Mouse (Mus musculus) G1E (cell line): Measurements from ENCODE around the gene Ighmbp2.
"Not testable (repeated sequence)": the region's sequence is repeated elsewhere in the genome, so short reads cannot be mapped to it uniquely, and the experiment has no call there.

Experiments
- CTCF ChIP-seq: IDR thresholded peaks from 2 replicates; pipeline ENCODE4 v1.5.1; 2012; ENCODE audit warnings: low read depth, low read length, inconsistent platforms, mixed read lengths
- GATA1 ChIP-seq: IDR thresholded peaks from 2 replicates; pipeline ENCODE4 v1.6.1; 2012; ENCODE audit warnings: borderline replicate concordance, low read length, inconsistent platforms, mixed read lengths
- GATA2 ChIP-seq: IDR thresholded peaks from 2 replicates; pipeline ENCODE4 v1.6.1; 2012; ENCODE audit warnings: low read depth, low read length, inconsistent platforms, borderline replicate concordance
- TAL1 ChIP-seq: conservative IDR thresholded peaks from 2 replicates; pipeline ENCODE4 v1.6.1; 2012; ENCODE audit warnings: low read depth, low read length, inconsistent platforms, mixed read lengths

DNA sequence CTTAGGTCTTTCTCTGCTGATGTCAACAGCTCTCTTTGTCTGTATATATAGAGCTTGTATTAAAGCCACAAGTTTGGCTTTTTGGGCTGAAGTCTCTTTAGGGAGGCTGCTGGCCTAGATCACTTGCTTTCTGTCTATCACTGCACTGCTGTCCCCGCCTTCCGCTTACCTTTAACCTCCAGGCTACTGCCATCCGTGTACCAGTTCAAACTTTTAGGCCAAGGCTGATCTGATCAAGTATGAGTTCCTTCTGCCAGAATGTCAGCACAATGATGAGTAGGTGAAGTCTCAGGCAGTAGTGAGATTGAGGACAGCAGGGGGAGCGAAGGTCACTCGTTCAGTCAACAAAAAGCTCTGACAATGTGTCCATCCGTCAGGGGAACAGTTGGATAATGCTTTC lies 57.6 kb downstream of the Ighmbp2 start:
- TF ChIP-seq CTCF, TAL1, GATA2, GATA1: not testable (repeated sequence)
